Mouse (Mus musculus) CH12.LX (cell line): ENCODE results near the gene Mpp2. TPM values are rescaled to one million over a fixed set of nuclear protein-coding genes. Genes with fewer than 3 reads are reported as not detected.

Experiments used
- DNase-seq: peaks from one replicate; pipeline ENCODE4 v3.0.0-alpha.2; 2013; ENCODE audit errors: extremely low read depth
- H3K27ac ChIP-seq: 2 replicates; pipeline ENCODE4 v1.5.1; 2012; ENCODE audit warnings: low read depth, mild to moderate bottlenecking, control low read depth, moderate library complexity; ENCODE audit not compliant: insufficient read depth
- H3K27me3 ChIP-seq: replicated peaks from 2 replicates; pipeline ENCODE3; 2012; ENCODE audit warnings: inconsistent platforms
- H3K36me3 ChIP-seq, 2 experiments: replicated peaks in 1 of 2; 2 replicates each; pipeline versions ENCODE3 to v1.6.1; 2012; ENCODE audit warnings: inconsistent platforms in 1 of 2, low read length in 1 of 2, mild to moderate bottlenecking in 1 of 2, mixed read lengths in 1 of 2, moderate library complexity in 1 of 2; ENCODE audit not compliant: control insufficient read depth in 1 of 2, insufficient read depth in 1 of 2
- H3K4me1 ChIP-seq, 2 experiments: 2 replicates each; pipeline ENCODE4 v1.6.1; 2012; ENCODE audit warnings: inconsistent platforms in 1 of 2, moderate library complexity in 1 of 2; ENCODE audit not compliant: insufficient read depth in 2 of 2, control insufficient read depth in 1 of 2
- H3K4me2 ChIP-seq: 2 replicates; pipeline ENCODE4 v1.6.1; 2012; ENCODE audit warnings: low read depth, mild to moderate bottlenecking, control low read depth; ENCODE audit not compliant: poor library complexity, insufficient read depth, severe bottlenecking
- H3K4me3 ChIP-seq, 3 experiments: fragments of 150-350 bp in 1 of 3; sonication (generic) in 1 of 3; replicated peaks in 1 of 3; 2 replicates each; pipeline versions ENCODE3 to v1.5.1; 2011 to 2012; ENCODE audit warnings: low read depth in 2 of 3, low read length in 2 of 3, mild to moderate bottlenecking in 2 of 3, moderate library complexity in 2 of 3, control low read depth in 1 of 3, improper control_type of control experiment in 1 of 3, inconsistent platforms in 1 of 3, mixed read lengths in 1 of 3; ENCODE audit not compliant: poor library complexity in 1 of 3
- H3K79me2 ChIP-seq: replicated peaks from 2 replicates; pipeline ENCODE4 v1.6.1; 2012; ENCODE audit warnings: mild to moderate bottlenecking, moderate library complexity; ENCODE audit not compliant: control insufficient read depth, poor library complexity, insufficient read depth, severe bottlenecking; ENCODE audit errors: extremely low read depth
- H3K9ac ChIP-seq: 2 replicates; pipeline ENCODE4 v1.6.1; 2012; ENCODE audit warnings: low read depth, mild to moderate bottlenecking, control low read depth, moderate library complexity; ENCODE audit not compliant: insufficient read depth
- H3K9me3 ChIP-seq: replicated peaks from 2 replicates; pipeline ENCODE3; 2012; ENCODE audit warnings: low read length, inconsistent platforms, mixed read lengths
- BHLHE40 ChIP-seq: IDR thresholded peaks from 2 replicates; pipeline ENCODE4 v1.6.1; 2011; ENCODE audit warnings: mild to moderate bottlenecking, low read depth, low read length, improper control_type of control experiment
- CHD1 ChIP-seq: IDR thresholded peaks from 2 replicates; pipeline ENCODE4 v1.6.1; 2012; ENCODE audit warnings: low read depth, low read length, improper control_type of control experiment, inconsistent platforms
- CTCF ChIP-seq, 2 experiments: IDR thresholded peaks in 1 of 2; conservative IDR thresholded peaks in 1 of 2; 2 replicates each; pipeline ENCODE4 v1.5.1; 2011 to 2012; ENCODE audit warnings: low read depth in 2 of 2, low read length in 2 of 2, improper control_type of control experiment in 1 of 2, inconsistent platforms in 1 of 2, mild to moderate bottlenecking in 1 of 2, moderate library complexity in 1 of 2
- E2F4 ChIP-seq: IDR thresholded peaks from 2 replicates; pipeline ENCODE4 v1.6.1; 2011; ENCODE audit warnings: low read depth, low read length, improper control_type of control experiment; ENCODE audit not compliant: insufficient replicate concordance
- ELF1 ChIP-seq: IDR thresholded peaks from 2 replicates; pipeline ENCODE4 v1.6.1; 2014; ENCODE audit warnings: low read depth, mild to moderate bottlenecking, inconsistent platforms, low read length, improper control_type of control experiment
- EP300 ChIP-seq: IDR thresholded peaks from 2 replicates; pipeline ENCODE4 v1.6.1; 2011; ENCODE audit warnings: low read length, improper control_type of control experiment
- ETS1 ChIP-seq: conservative IDR thresholded peaks from 2 replicates; pipeline ENCODE4 v1.6.1; 2012; ENCODE audit warnings: low read depth, mild to moderate bottlenecking, inconsistent platforms, low read length, improper control_type of control experiment, moderate library complexity
- GABPA ChIP-seq: IDR thresholded peaks from 2 replicates; pipeline ENCODE4 v1.6.1; 2012; ENCODE audit warnings: low read depth, low read length, improper control_type of control experiment, inconsistent platforms; ENCODE audit not compliant: insufficient replicate concordance
- HCFC1 ChIP-seq: IDR thresholded peaks from 2 replicates; pipeline ENCODE4 v1.6.1; 2012; ENCODE audit warnings: low read depth, mild to moderate bottlenecking, inconsistent platforms, low read length, improper control_type of control experiment
- IRF4 ChIP-seq: IDR thresholded peaks from 2 replicates; pipeline ENCODE4 v1.6.1; 2014; ENCODE audit warnings: low read depth, mild to moderate bottlenecking, inconsistent platforms, low read length, improper control_type of control experiment
- JUN ChIP-seq: IDR thresholded peaks from 2 replicates; pipeline ENCODE4 v1.6.1; 2011; ENCODE audit warnings: low read depth, mild to moderate bottlenecking, low read length, improper control_type of control experiment, moderate library complexity; ENCODE audit not compliant: insufficient read depth
- JUND ChIP-seq: conservative IDR thresholded peaks from 2 replicates; pipeline ENCODE4 v1.6.1; 2011; ENCODE audit warnings: low read depth, low read length, improper control_type of control experiment
- KAT2A ChIP-seq: IDR thresholded peaks from 2 replicates; pipeline ENCODE4 v1.6.1; 2012; ENCODE audit warnings: low read length, improper control_type of control experiment, inconsistent platforms; ENCODE audit not compliant: insufficient replicate concordance
- MAX ChIP-seq: IDR thresholded peaks from 2 replicates; pipeline ENCODE4 v1.6.1; 2011; ENCODE audit warnings: low read length, improper control_type of control experiment
- MAZ ChIP-seq: IDR thresholded peaks from 2 replicates; pipeline ENCODE4 v1.6.1; 2012; ENCODE audit warnings: low read depth, mild to moderate bottlenecking, inconsistent platforms, low read length, improper control_type of control experiment, moderate library complexity
- MEF2A ChIP-seq: IDR thresholded peaks from 2 replicates; pipeline ENCODE4 v1.6.1; 2014; ENCODE audit warnings: low read depth, mild to moderate bottlenecking, inconsistent platforms, low read length, improper control_type of control experiment, borderline replicate concordance
- MXI1 ChIP-seq: IDR thresholded peaks from 2 replicates; pipeline ENCODE4 v1.6.1; 2011; ENCODE audit warnings: mild to moderate bottlenecking, low read depth, low read length, improper control_type of control experiment
- MYC ChIP-seq: IDR thresholded peaks from 2 replicates; pipeline ENCODE4 v1.6.1; 2011; ENCODE audit warnings: low read depth, mild to moderate bottlenecking, improper control_type of control experiment, low read length
- NELFE ChIP-seq: IDR thresholded peaks from 2 replicates; pipeline ENCODE4 v1.6.1; 2011; ENCODE audit warnings: low read depth, low read length, improper control_type of control experiment
- POLR2A ChIP-seq: IDR thresholded peaks from 2 replicates; pipeline ENCODE4 v1.6.1; 2011; ENCODE audit warnings: low read depth, mild to moderate bottlenecking, improper control_type of control experiment, low read length
- POLR2AphosphoS2 ChIP-seq: IDR thresholded peaks from 2 replicates; pipeline ENCODE4 v1.6.1; 2011; ENCODE audit warnings: low read depth, low read length, improper control_type of control experiment
- RAD21 ChIP-seq: IDR thresholded peaks from 2 replicates; pipeline ENCODE4 v1.6.1; 2011; ENCODE audit warnings: low read depth, mild to moderate bottlenecking, low read length, improper control_type of control experiment, moderate library complexity
- RCOR1 ChIP-seq: conservative IDR thresholded peaks from 2 replicates; pipeline ENCODE4 v1.6.1; 2012; ENCODE audit warnings: low read depth, mild to moderate bottlenecking, inconsistent platforms, low read length, improper control_type of control experiment
- SIN3A ChIP-seq: IDR thresholded peaks from 2 replicates; pipeline ENCODE4 v1.6.1; 2012; ENCODE audit warnings: low read length, improper control_type of control experiment, inconsistent platforms
- SMC3 ChIP-seq: IDR thresholded peaks from 2 replicates; pipeline ENCODE4 v1.6.1; 2011; ENCODE audit warnings: low read depth, low read length, improper control_type of control experiment
- TBP ChIP-seq: conservative IDR thresholded peaks from 2 replicates; pipeline ENCODE4 v1.6.1; 2011; ENCODE audit warnings: low read depth, low read length, improper control_type of control experiment
- TCF12 ChIP-seq: IDR thresholded peaks from 2 replicates; pipeline ENCODE4 v1.6.1; 2014; ENCODE audit warnings: low read depth, mild to moderate bottlenecking, inconsistent platforms, low read length, improper control_type of control experiment
- UBTF ChIP-seq: IDR thresholded peaks from 2 replicates; pipeline ENCODE4 v1.6.1; 2012; ENCODE audit warnings: low read depth, mild to moderate bottlenecking, inconsistent platforms, low read length, improper control_type of control experiment, moderate library complexity
- USF1 ChIP-seq: IDR thresholded peaks from 2 replicates; pipeline ENCODE4 v1.6.1; 2014; ENCODE audit warnings: low read depth, mild to moderate bottlenecking, inconsistent platforms, low read length, improper control_type of control experiment
- USF2 ChIP-seq: conservative IDR thresholded peaks from 2 replicates; pipeline ENCODE4 v1.6.1; 2011; ENCODE audit warnings: low read depth, low read length, improper control_type of control experiment
- ZKSCAN1 ChIP-seq: IDR thresholded peaks from 2 replicates; pipeline ENCODE4 v1.6.1; 2012; ENCODE audit warnings: low read depth, inconsistent platforms, low read length, improper control_type of control experiment, borderline replicate concordance
- ZMIZ1 ChIP-seq: IDR thresholded peaks from 2 replicates; pipeline ENCODE4 v1.6.1; 2012; ENCODE audit warnings: low read depth, mild to moderate bottlenecking, inconsistent platforms, low read length, improper control_type of control experiment
- ZNF384 ChIP-seq: IDR thresholded peaks from 2 replicates; pipeline ENCODE4 v1.6.1; 2012; ENCODE audit warnings: low read depth, low read length, improper control_type of control experiment, inconsistent platforms
- dilution Hi-C: fragments of 300-500 bp; cut with MboI; formaldehyde crosslinking; loops from 2 replicates; pipeline ENCODE4 v1.14.3; 2020; ENCODE audit warnings: low sequenced_read_pairs; ENCODE audit not compliant: extremely low pct_unique_long_range_greater_than_20kb, extremely low pct_ligation_motif_present
- in situ Hi-C: fragments of 300-500 bp; cut with MboI; formaldehyde crosslinking; loops from 3 replicates; pipeline ENCODE4 v1.14.3; 2019; ENCODE audit warnings: low sequenced_read_pairs, low pct_ligation_motif_present, low pct_unique_long_range_greater_than_20kb, mixed read lengths
- polyA plus RNA-seq: library from polyadenylated mRNA; unstranded; fragments of >175 nt; gene quantifications from 2 replicates; pipeline ENCODE4 v1.2.1, GENCODE M21; 2012; ENCODE audit warnings: low read depth; ENCODE audit not compliant: insufficient read length
- total RNA-seq, 2 experiments: library from RNA; depleted of rRNA; stranded (reverse); fragments of 300-350 nt in 1 of 2; fragments of >200 nt in 1 of 2; gene quantifications; 2 replicates each; pipeline ENCODE4 v1.2.3; 2012 to 2014

Gene Mpp2
- total and polyA plus RNA-seq, 3 experiments: 0.35 to 3.1 (median 0.83) TPM

- H3K9ac ChIP-seq: no peak overlapping the region
- no peak for DNase-seq
- peaks cover 77% of the 10 kb centered on the region for H3K27me3 ChIP-seq
- H3K79me2 ChIP-seq: no peaks in the 10 kb centered on the region
- no peak overlapping the region for H3K27ac ChIP-seq
- H3K4me3 ChIP-seq: no peak overlapping the region
- no peaks in the 10 kb centered on the region for H3K36me3 ChIP-seq
- dilution Hi-C loops: no loop called here
- H3K9me3 ChIP-seq: peaks cover 6% of the 10 kb centered on the region
- in situ Hi-C loops: no loop called here
- TF ChIP-seq POLR2AphosphoS2: no peak
- no peak for TF ChIP-seq MXI1
- TF ChIP-seq SIN3A: no peak
- TF ChIP-seq POLR2A: no peak
- no peak for TF ChIP-seq SMC3
- TF ChIP-seq TCF12: no peak
- no peak for TF ChIP-seq JUND
- peaks cover 7 to 9% of the 10 kb centered on the region in 2 experiments for H3K4me1 ChIP-seq
- no peak overlapping the region for H3K4me2 ChIP-seq
Observed at GRCm38 (mm10) chr11:102116241-102116640, 27.9 kb upstream of the Mpp2 start.

DNA sequence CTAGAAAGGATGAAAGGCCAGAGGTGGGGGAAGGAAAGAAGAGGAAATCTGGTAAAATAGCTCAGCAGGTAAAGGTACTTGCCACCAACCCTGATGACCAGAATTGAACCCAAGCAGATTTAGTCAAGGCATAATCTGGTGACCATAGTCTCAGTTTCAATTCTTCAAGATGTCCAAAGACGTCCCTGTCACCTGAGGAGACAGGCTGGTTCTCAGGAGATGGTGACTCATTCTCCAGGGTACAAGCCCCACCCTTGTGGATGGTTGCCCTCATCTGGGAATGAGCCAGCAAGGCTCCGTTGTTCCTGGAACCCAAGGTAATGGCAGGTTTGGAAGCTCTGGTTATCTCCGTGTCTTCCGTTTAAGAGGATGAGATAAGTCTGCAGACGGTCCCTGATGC, 23.3 kb upstream of the Mpp2 start:
- H3K4me1 ChIP-seq: peaks cover 11% of the 10 kb centered on the region in 2 experiments; a peak in 3 of 4 replicates
- H3K9me3 ChIP-seq: no peaks in the 10 kb centered on the region
- peaks cover 84% of the 10 kb centered on the region for H3K27me3 ChIP-seq
- no peak for DNase-seq
- no peak overlapping the region for H3K9ac ChIP-seq
- H3K4me2 ChIP-seq: peak overlapping the region; percentile 80
- no peak overlapping the region for H3K4me3 ChIP-seq
- H3K79me2 ChIP-seq: no peaks in the 10 kb centered on the region
- in situ Hi-C loops (no loop called here), dilution Hi-C loops (no loop called here)
- H3K27ac ChIP-seq: no peak overlapping the region
- H3K36me3 ChIP-seq: no peaks in the 10 kb centered on the region
- TF ChIP-seq ELF1 (no peak), ETS1 (peak; percentile 44; the same call in 1 of the 2 replicates), POLR2A (no peak), GABPA (no peak), BHLHE40 (peak; percentile 88), EP300 (peak; percentile 78), CHD1 (no peak), SMC3 (no peak), ZNF384 (no peak), RCOR1 (peak; percentile 89), CTCF (conservative IDR thresholded peaks at IDR 0.05 in 1 of 2, IDR thresholded peaks at IDR 0.05 in 1 of 2; ENCODE audit: low read depth in 2 of 2, low read length in 2 of 2) (no peak), USF1 (no peak), MAZ (peak; percentile 69), JUND (peak; percentile 51), UBTF (no peak), NELFE (no peak), POLR2AphosphoS2 (no peak), MEF2A (peak; percentile 79; the same call in 1 of the 2 replicates), SIN3A (peak; percentile 54; the same call in 1 of the 2 replicates), E2F4 (no peak), MYC (no peak), USF2 (no peak), KAT2A (no peak), ZKSCAN1 (no peak), TBP (no peak), ZMIZ1 (no peak), JUN (peak; percentile 52), HCFC1 (no peak), MXI1 (0 out of 2 replicates have a peak, but pooled peaks have one; percentile 36), RAD21 (no peak), MAX (no peak), IRF4 (peak; percentile 72)
